Mouse (Mus musculus): ENCODE measurements around the gene Lamc3. TPM values are rescaled to one million over a fixed set of nuclear protein-coding genes. Genes with fewer than 3 reads are reported as not detected.

The Lamc3 gene
- polyA plus RNA-seq, 1 experiment from 2014 or later: 0.35 TPM

DNA sequence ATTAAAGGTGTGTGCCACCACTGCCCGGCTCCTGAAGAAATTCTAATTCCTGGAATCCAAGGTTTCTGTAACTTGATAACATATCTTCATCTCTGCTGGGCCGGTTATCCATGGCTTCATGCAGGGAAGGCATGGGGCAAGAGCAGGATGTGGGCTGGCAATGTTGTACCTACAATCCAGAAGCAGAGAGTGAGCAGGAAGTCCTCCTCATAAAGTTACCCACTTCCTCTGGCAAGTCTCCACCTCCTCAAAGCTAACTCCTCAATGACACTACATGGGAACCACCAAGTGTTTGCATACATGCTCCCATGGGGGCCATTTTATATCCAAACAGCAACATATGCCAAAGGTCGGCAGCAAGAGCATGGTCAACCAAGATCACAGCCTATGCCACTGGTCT is 42.6 kb downstream of the Lamc3 start:
- Histone ChIP-seq H3K9ac (ENCODE audit: low read length) (no peak overlapping the region), H3K27me3 (replicated peaks; ENCODE audit: control insufficient read depth, insufficient read depth, low read length) (no peaks in the 10 kb centered on the region), H3K9me3 (ENCODE audit: control insufficient read depth, low read length) (no peaks in the 10 kb centered on the region), H3K36me3 (ENCODE audit: control insufficient read depth, insufficient read depth, low read length) (no peaks in the 10 kb centered on the region), H3K4me3 (ENCODE audit: low read depth, low read length) (no peak overlapping the region), H3K4me1 (replicated peaks; ENCODE audit: control insufficient read depth, insufficient read depth, low read length) (no peaks in the 10 kb centered on the region), H3K4me2 (ENCODE audit: low read length) (no peak overlapping the region), H3K27ac (ENCODE audit: low read depth) (no peak overlapping the region)
- no peak for DNase-seq (ENCODE audit: low spot score)
- 88% methylated on average over 3 of the region's 3 CpGs for WGBS
- no peak for ATAC-seq (replicated peaks; ENCODE audit: low FRiP score, low TSS enrichment, low read depth)

DNA sequence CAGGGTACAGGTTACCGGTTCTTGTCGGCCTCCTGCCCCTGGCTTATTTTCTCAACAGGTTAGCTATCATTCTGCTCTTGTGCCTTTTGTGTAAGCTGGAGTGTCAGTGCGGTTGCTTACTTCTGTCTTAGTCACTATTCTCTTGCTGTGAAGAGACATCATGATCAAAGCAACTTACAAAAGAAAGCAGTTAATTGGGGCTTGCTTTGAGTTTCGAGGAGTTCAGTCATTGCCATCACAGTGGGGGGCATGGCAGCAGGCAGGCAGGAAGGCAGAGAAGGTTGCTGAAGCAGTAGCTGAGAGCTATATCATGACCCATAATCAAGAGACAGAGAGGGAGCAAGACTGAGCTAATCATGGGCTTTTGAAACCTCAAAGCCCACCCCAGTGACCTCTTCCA is 47.5 kb downstream of the Lamc3 start:
- Histone ChIP-seq H3K4me1 (replicated peaks; ENCODE audit: control insufficient read depth, insufficient read depth, low read length) (no peaks in the 10 kb centered on the region), H3K27me3 (replicated peaks; ENCODE audit: control insufficient read depth, insufficient read depth, low read length) (no peaks in the 10 kb centered on the region), H3K9me3 (ENCODE audit: control insufficient read depth, low read length) (no peaks in the 10 kb centered on the region), H3K9ac (ENCODE audit: low read length) (no peak overlapping the region), H3K27ac (ENCODE audit: low read depth) (no peak overlapping the region), H3K4me3 (ENCODE audit: low read depth, low read length) (no peak overlapping the region), H3K36me3 (ENCODE audit: control insufficient read depth, insufficient read depth, low read length) (no peaks in the 10 kb centered on the region), H3K4me2 (ENCODE audit: low read length) (no peak overlapping the region)
- WGBS: 51% methylated on average over 4 of the region's 4 CpGs
- ATAC-seq (replicated peaks; ENCODE audit: low FRiP score, low TSS enrichment, low read depth) (no peak), DNase-seq (ENCODE audit: low spot score) (no peak)

DNA sequence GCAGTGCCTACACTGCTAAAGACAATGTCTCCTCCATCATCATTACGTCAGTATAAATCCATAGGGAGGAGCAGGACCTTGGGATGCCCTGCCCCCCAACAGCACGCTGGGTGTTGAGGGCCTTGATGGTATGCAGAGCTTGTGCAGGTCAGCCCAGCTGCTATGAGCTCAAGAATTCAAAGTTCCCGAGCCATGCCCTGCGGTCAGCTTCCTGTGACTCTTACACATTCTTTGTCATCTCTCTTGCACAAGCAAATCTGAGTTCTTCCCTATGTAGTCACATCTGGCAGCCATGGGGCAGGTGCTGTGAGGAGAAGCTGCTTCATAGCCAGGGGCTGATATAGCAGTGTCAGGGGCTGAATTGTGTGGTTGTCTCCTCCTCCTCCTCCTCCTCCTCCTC is 48.0 kb downstream of the Lamc3 start:
- DNase-seq (ENCODE audit: low spot score) (no peak), ATAC-seq (replicated peaks; ENCODE audit: low FRiP score, low TSS enrichment, low read depth) (no peak)
- no peak overlapping the region for H3K4me2 ChIP-seq (ENCODE audit: low read length)
- no peak overlapping the region for H3K27ac ChIP-seq (ENCODE audit: low read depth)
- no peaks in the 10 kb centered on the region for H3K36me3 ChIP-seq (ENCODE audit: control insufficient read depth, insufficient read depth, low read length)
- 17% methylated on average over 4 of the region's 4 CpGs for WGBS
- H3K9ac ChIP-seq (ENCODE audit: low read length): no peak overlapping the region
- H3K4me3 ChIP-seq (ENCODE audit: low read depth, low read length): no peak overlapping the region
- H3K4me1 ChIP-seq (replicated peaks; ENCODE audit: control insufficient read depth, insufficient read depth, low read length): no peaks in the 10 kb centered on the region
- H3K9me3 ChIP-seq (ENCODE audit: control insufficient read depth, low read length): no peaks in the 10 kb centered on the region
- no peaks in the 10 kb centered on the region for H3K27me3 ChIP-seq (replicated peaks; ENCODE audit: control insufficient read depth, insufficient read depth, low read length)

DNA sequence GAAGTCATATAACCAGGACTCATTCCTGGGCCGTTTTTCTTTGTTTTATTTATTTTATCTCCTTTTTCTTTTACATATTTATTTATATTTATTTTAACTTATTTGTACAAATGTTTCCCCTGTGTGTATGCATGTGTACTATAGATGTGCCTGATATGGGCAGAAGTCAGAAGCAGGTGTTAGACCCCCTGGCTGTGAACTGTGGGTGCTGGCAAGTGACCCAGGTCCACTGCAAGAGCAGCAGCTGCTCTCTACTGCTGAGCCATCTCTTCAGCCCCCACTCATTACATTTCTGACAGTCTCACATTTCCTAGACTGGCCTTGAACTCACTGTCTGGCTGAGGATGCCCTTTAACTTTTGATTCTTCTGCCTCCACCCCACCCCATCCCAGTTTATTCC is 51.2 kb downstream of the Lamc3 start:
- H3K9me3 ChIP-seq (ENCODE audit: control insufficient read depth, low read length): no peaks in the 10 kb centered on the region
- no peak overlapping the region for H3K4me2 ChIP-seq (ENCODE audit: low read length)
- H3K27me3 ChIP-seq (replicated peaks; ENCODE audit: control insufficient read depth, insufficient read depth, low read length): no peaks in the 10 kb centered on the region
- no peak overlapping the region for H3K4me3 ChIP-seq (ENCODE audit: low read depth, low read length)
- ATAC-seq (replicated peaks; ENCODE audit: low FRiP score, low TSS enrichment, low read depth) (no peak), DNase-seq (ENCODE audit: low spot score) (no peak)
- no peaks in the 10 kb centered on the region for H3K4me1 ChIP-seq (replicated peaks; ENCODE audit: control insufficient read depth, insufficient read depth, low read length)
- no peak overlapping the region for H3K9ac ChIP-seq (ENCODE audit: low read length)
- 59% methylated on average over 1 of the region's 1 CpGs for WGBS
- no peak overlapping the region for H3K27ac ChIP-seq (ENCODE audit: low read depth)
- H3K36me3 ChIP-seq (ENCODE audit: control insufficient read depth, insufficient read depth, low read length): no peaks in the 10 kb centered on the region

DNA sequence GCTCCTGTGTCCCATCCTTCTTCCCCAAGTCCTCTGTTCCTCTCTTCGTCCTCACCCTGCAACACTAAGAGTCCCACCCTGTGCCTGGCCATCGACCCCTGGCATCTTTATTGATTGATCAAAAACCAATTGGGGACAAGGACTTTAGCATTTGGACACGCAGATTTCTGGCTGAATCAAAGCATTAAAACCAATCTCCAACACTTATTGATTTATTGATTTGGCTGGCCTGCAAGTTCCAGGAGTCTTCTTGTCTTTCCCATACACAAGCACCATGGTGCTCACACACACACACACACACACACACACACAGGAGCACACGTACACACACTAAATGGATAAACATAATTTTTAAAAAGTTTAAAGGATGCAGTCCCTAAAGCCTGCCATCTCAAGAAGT is 55.9 kb downstream of the Lamc3 start:
- no peak for DNase-seq (ENCODE audit: low spot score)
- H3K4me1 ChIP-seq (replicated peaks; ENCODE audit: control insufficient read depth, insufficient read depth, low read length): no peaks in the 10 kb centered on the region
- H3K36me3 ChIP-seq (ENCODE audit: control insufficient read depth, insufficient read depth, low read length): no peaks in the 10 kb centered on the region
- WGBS: 70% methylated on average over 4 of the region's 4 CpGs
- no peak overlapping the region for H3K4me3 ChIP-seq (ENCODE audit: low read depth, low read length)
- H3K4me2 ChIP-seq (ENCODE audit: low read length): no peak overlapping the region
- no peaks in the 10 kb centered on the region for H3K9me3 ChIP-seq (ENCODE audit: control insufficient read depth, low read length)
- no peaks in the 10 kb centered on the region for H3K27me3 ChIP-seq (replicated peaks; ENCODE audit: control insufficient read depth, insufficient read depth, low read length)
- no peak for ATAC-seq (replicated peaks; ENCODE audit: low FRiP score, low TSS enrichment, low read depth)
- H3K9ac ChIP-seq (ENCODE audit: low read length): no peak overlapping the region
- H3K27ac ChIP-seq (ENCODE audit: low read depth): no peak overlapping the region

DNA sequence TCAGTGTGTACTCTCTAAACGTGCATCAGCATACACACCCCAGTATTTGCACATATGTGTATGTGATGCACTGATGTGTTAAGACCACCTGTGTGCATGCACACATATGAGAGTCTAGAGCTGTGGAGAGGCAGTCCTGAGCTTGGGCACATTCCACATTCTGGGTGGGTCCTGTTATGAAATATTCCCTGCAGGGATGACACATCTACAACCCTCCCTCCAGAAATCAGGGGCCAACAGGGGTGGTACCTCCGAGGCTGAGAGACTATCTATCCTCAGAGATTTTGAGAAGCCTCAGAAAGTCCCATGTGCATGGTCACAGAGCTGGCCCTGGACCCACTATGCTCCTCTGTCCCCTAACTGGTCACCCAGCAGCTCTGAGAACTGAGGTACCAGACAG is 58.5 kb downstream of the Lamc3 start:
- Histone ChIP-seq H3K27me3 (replicated peaks; ENCODE audit: control insufficient read depth, insufficient read depth, low read length) (no peaks in the 10 kb centered on the region), H3K4me1 (replicated peaks; ENCODE audit: control insufficient read depth, insufficient read depth, low read length) (no peaks in the 10 kb centered on the region), H3K36me3 (ENCODE audit: control insufficient read depth, insufficient read depth, low read length) (no peaks in the 10 kb centered on the region), H3K9me3 (ENCODE audit: control insufficient read depth, low read length) (no peaks in the 10 kb centered on the region), H3K4me3 (ENCODE audit: low read depth, low read length) (no peak overlapping the region), H3K4me2 (ENCODE audit: low read length) (no peak overlapping the region), H3K9ac (ENCODE audit: low read length) (no peak overlapping the region), H3K27ac (ENCODE audit: low read depth) (no peak overlapping the region)
- WGBS: 74% methylated on average over 2 of the region's 2 CpGs
- ATAC-seq (replicated peaks; ENCODE audit: low FRiP score, low TSS enrichment, low read depth): no peak
- DNase-seq (ENCODE audit: low spot score): no peak

DNA sequence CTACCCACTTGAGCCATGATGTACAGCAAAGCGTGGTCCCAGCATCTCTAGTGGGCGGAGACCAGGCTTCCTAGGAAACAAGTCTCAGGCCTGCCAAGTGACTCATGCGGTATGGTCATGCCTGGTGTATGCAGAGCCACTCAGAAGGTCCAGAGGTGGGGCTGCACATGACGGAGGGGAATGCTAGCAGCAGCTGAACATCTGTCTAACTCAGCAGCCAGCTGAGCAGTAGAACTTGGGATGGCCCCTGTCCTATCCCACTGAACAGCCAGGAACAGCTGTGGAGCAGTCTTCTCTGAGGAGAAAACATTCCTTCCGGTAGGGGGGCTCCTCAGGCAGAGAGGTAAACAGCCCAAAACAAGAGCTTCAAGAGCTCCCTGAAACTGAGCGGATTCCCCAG is 61.3 kb downstream of the Lamc3 start:
- H3K4me1 ChIP-seq (replicated peaks; ENCODE audit: control insufficient read depth, insufficient read depth, low read length): peaks cover 4% of the 10 kb centered on the region
- H3K9ac ChIP-seq (ENCODE audit: low read length): no peak overlapping the region
- ATAC-seq (replicated peaks; ENCODE audit: low FRiP score, low TSS enrichment, low read depth) (no peak), DNase-seq (ENCODE audit: low spot score) (no peak)
- H3K4me3 ChIP-seq (ENCODE audit: low read depth, low read length): no peak overlapping the region
- no peaks in the 10 kb centered on the region for H3K27me3 ChIP-seq (replicated peaks; ENCODE audit: control insufficient read depth, insufficient read depth, low read length)
- no peaks in the 10 kb centered on the region for H3K9me3 ChIP-seq (ENCODE audit: control insufficient read depth, low read length)
- WGBS: 62% methylated on average over 6 of the region's 6 CpGs
- no peak overlapping the region for H3K4me2 ChIP-seq (ENCODE audit: low read length)
- no peaks in the 10 kb centered on the region for H3K36me3 ChIP-seq (ENCODE audit: control insufficient read depth, insufficient read depth, low read length)
- H3K27ac ChIP-seq (ENCODE audit: low read depth): no peak overlapping the region

DNA sequence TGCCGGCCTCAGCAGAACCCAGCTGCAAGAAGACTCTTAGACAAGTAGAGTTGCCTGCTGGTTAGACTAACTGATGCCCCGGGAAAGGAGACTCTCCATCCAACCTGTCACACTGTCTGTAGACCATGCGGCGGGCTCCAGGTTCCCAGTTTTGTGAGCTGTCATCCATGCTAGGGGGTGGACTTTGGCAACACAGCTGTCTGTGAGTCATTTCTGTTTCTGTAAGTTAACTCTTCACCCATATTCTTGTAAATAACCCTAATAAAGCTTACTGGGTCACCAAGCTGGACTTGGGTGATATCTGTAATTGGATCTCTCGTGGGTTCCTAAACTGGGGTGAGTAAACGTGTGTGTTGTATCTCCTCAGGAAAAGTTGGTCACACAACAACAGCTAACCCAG is 61.7 kb downstream of the Lamc3 start:
- no peaks in the 10 kb centered on the region for H3K9me3 ChIP-seq (ENCODE audit: control insufficient read depth, low read length)
- ATAC-seq (replicated peaks; ENCODE audit: low FRiP score, low TSS enrichment, low read depth) (no peak), DNase-seq (ENCODE audit: low spot score) (no peak)
- 69% methylated on average over 6 of the region's 6 CpGs for WGBS
- H3K9ac ChIP-seq (ENCODE audit: low read length): no peak overlapping the region
- no peaks in the 10 kb centered on the region for H3K36me3 ChIP-seq (ENCODE audit: control insufficient read depth, insufficient read depth, low read length)
- H3K4me1 ChIP-seq (replicated peaks; ENCODE audit: control insufficient read depth, insufficient read depth, low read length): peaks cover 4% of the 10 kb centered on the region
- H3K27ac ChIP-seq (ENCODE audit: low read depth): no peak overlapping the region
- no peak overlapping the region for H3K4me3 ChIP-seq (ENCODE audit: low read depth, low read length)
- no peak overlapping the region for H3K4me2 ChIP-seq (ENCODE audit: low read length)
- no peaks in the 10 kb centered on the region for H3K27me3 ChIP-seq (replicated peaks; ENCODE audit: control insufficient read depth, insufficient read depth, low read length)

DNA sequence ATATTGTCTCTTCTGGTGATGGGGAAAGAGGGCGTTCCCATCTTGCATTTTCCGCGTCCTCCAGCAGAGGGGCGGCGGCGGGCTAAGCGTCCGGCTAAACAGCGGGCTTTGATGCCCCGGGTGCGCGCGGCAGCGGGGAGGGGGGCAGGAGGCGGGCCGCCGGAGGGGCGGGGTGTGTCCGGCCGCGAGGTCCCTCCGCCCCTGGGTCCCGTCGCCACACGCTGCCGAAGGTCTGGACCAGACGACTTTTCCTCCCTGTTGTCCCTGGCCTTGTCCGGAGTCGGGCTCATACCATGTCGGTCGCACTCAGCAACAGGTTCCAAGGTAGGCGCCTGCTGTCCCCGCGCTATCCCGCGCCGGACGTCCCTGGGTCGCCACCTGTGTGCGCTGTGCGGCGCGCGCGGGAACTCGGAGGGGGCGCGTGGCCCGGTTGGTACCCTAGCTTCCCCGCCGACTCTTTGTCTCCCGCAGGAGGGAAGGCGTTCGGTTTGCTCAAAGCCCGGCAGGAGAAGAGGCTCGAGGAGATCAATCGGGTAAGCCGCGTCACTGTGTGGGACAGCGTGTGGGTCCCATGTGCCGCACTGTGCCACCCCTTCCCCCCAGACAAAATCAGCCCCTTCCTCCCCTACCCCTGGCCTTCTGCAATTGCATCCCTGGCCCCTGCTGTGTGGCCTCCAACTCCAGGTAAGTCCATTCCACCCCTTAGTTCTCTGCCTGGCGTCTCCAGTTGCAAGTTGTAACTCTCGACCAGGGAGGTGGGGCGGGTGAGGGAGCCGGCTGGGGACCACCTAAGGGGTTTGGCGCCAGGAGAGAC is 63.2 kb downstream of the Lamc3 start, which contains the start of gene Aif1l:
TSS of gene Aif1l (plus strand) at position 82 of the 814 bp plus-strand sequence.
- Histone ChIP-seq H3K27ac (ENCODE audit: low read depth) (no peak within 1 kb of the TSS), H3K4me1 (replicated peaks; ENCODE audit: control insufficient read depth, insufficient read depth, low read length) (peaks cover 4% of the 10 kb centered on the region), H3K9ac (ENCODE audit: low read length) (peak within 1 kb of the TSS; percentile 67), H3K36me3 (ENCODE audit: control insufficient read depth, insufficient read depth, low read length) (no peaks in the 10 kb centered on the region), H3K4me3 (ENCODE audit: low read depth, low read length) (peak within 1 kb of the TSS; percentile 73), H3K4me2 (ENCODE audit: low read length) (peak within 1 kb of the TSS; percentile 99), H3K9me3 (ENCODE audit: control insufficient read depth, low read length) (no peaks in the 10 kb centered on the region), H3K27me3 (replicated peaks; ENCODE audit: control insufficient read depth, insufficient read depth, low read length) (no peaks in the 10 kb centered on the region)
- peak; percentile 87 for DNase-seq (ENCODE audit: low spot score)
- ATAC-seq (replicated peaks; ENCODE audit: low FRiP score, low TSS enrichment, low read depth): peak; percentile 70
- under 1% methylated on average over 66 of the region's 66 CpGs for WGBS
